Mouse (Mus musculus): ENCODE measurements at regions not wholly inside any gene's neighbourhood (a gene's known extent, or its start where the extent isn't known, plus 50 kb on each side); places are given as distances from the start of the nearest gene placed in this dataset.

GRCm38 (mm10) chr16:77488155-77488554 lies 113.7 kb downstream of the Gm11146 start:
- Histone ChIP-seq H3K4me3 (ENCODE audit: inconsistent target) (no peak overlapping the region), H3K79me2 (ENCODE audit: inconsistent target) (no peaks in the 10 kb centered on the region), H3K36me3 (ENCODE audit: inconsistent target) (no peaks in the 10 kb centered on the region), H3K27ac (no peak overlapping the region)
- 90% methylated on average over 1 of the region's 1 CpGs for WGBS (ENCODE audit: missing documents)

GRCm38 (mm10) chr16:77479812-77480211 lies 122.1 kb downstream of the Gm11146 start:
- H3K4me3 ChIP-seq (ENCODE audit: inconsistent target), result no peak overlapping the region
- H3K79me2 ChIP-seq (ENCODE audit: inconsistent target), result no peaks in the 10 kb centered on the region; the same call in 1 of the 2 replicates
- WGBS (ENCODE audit: missing documents), result 94% methylated on average over 7 of the region's 7 CpGs
- no peaks in the 10 kb centered on the region for H3K36me3 ChIP-seq (ENCODE audit: inconsistent target)
- H3K27ac ChIP-seq, result no peak overlapping the region

GRCm38 (mm10) chr16:77471868-77472267 lies 130.0 kb downstream of the Gm11146 start:
- Histone ChIP-seq H3K79me2 (ENCODE audit: inconsistent target) (no peaks in the 10 kb centered on the region; the same call in 1 of the 2 replicates), H3K36me3 (ENCODE audit: inconsistent target) (peaks cover 3% of the 10 kb centered on the region; the same call in 1 of the 2 replicates), H3K4me3 (ENCODE audit: inconsistent target) (no peak overlapping the region), H3K27ac (no peak overlapping the region)
- WGBS (ENCODE audit: missing documents), result 91% methylated on average over 3 of the region's 3 CpGs

- no peak overlapping the region for H3K27ac ChIP-seq
- H3K79me2 ChIP-seq (ENCODE audit: inconsistent target), result no peaks in the 10 kb centered on the region
- 91% methylated on average over 4 of the region's 4 CpGs for WGBS (ENCODE audit: missing documents)
- no peak overlapping the region for H3K4me3 ChIP-seq (ENCODE audit: inconsistent target)
- H3K36me3 ChIP-seq (ENCODE audit: inconsistent target), result peaks cover 3% of the 10 kb centered on the region; the same call in 1 of the 2 replicates
Measured at GRCm38 (mm10) chr16:77469903-77470302, 132.0 kb downstream of the Gm11146 start.

- Histone ChIP-seq H3K4me3 (ENCODE audit: inconsistent target) (no peak overlapping the region), H3K27ac (no peak overlapping the region), H3K79me2 (ENCODE audit: inconsistent target) (0 out of 2 replicates have a peak, but pooled peaks cover 5% of the 10 kb centered on the region), H3K36me3 (ENCODE audit: inconsistent target) (peaks cover 3% of the 10 kb centered on the region; the same call in 1 of the 2 replicates)
- WGBS (ENCODE audit: missing documents), result 93% methylated on average over 6 of the region's 6 CpGs
Measured at GRCm38 (mm10) chr16:77469328-77469875, 132.5 kb downstream of the Gm11146 start.

GRCm38 (mm10) chr16:77467216-77467615 lies 134.7 kb downstream of the Gm11146 start:
- H3K27ac ChIP-seq, result no peak overlapping the region
- H3K79me2 ChIP-seq (ENCODE audit: inconsistent target), result 0 out of 2 replicates have a peak, but pooled peaks cover 5% of the 10 kb centered on the region
- H3K4me3 ChIP-seq (ENCODE audit: inconsistent target), result no peak overlapping the region
- WGBS (ENCODE audit: missing documents), result 94% methylated on average over 12 of the region's 12 CpGs
- peaks cover 3% of the 10 kb centered on the region; the same call in 1 of the 2 replicates for H3K36me3 ChIP-seq (ENCODE audit: inconsistent target)

GRCm38 (mm10) chr16:77464623-77465022 lies 137.3 kb downstream of the Gm11146 start:
- Histone ChIP-seq H3K27ac (no peak overlapping the region), H3K79me2 (ENCODE audit: inconsistent target) (0 out of 2 replicates have a peak, but pooled peaks cover 5% of the 10 kb centered on the region), H3K4me3 (ENCODE audit: inconsistent target) (no peak overlapping the region), H3K36me3 (ENCODE audit: inconsistent target) (peaks cover 3% of the 10 kb centered on the region; the same call in 1 of the 2 replicates)
- WGBS (ENCODE audit: missing documents), result 95% methylated on average over 6 of the region's 6 CpGs

- no peak overlapping the region for H3K4me3 ChIP-seq (ENCODE audit: inconsistent target)
- no peak overlapping the region for H3K27ac ChIP-seq
- no peaks in the 10 kb centered on the region for H3K36me3 ChIP-seq (ENCODE audit: inconsistent target)
- H3K79me2 ChIP-seq (ENCODE audit: inconsistent target), result peaks cover 5% of the 10 kb centered on the region; the same call in 1 of the 2 replicates
- 93% methylated on average over 3 of the region's 3 CpGs for whole genome bisulfite sequencing (ENCODE audit: missing documents)
Measured at GRCm38 (mm10) chr16:77461922-77462321, 140.0 kb downstream of the Gm11146 start.

- Histone ChIP-seq H3K36me3 (ENCODE audit: inconsistent target) (no peaks in the 10 kb centered on the region), H3K79me2 (ENCODE audit: inconsistent target) (peaks cover 5% of the 10 kb centered on the region; the same call in 1 of the 2 replicates), H3K27ac (no peak overlapping the region), H3K4me3 (ENCODE audit: inconsistent target) (no peak overlapping the region)
- WGBS (ENCODE audit: missing documents), result 85% methylated on average over 1 of the region's 1 CpGs
Measured at GRCm38 (mm10) chr16:77461459-77461858, 140.4 kb downstream of the Gm11146 start.

GRCm38 (mm10) chr16:77459651-77460050 lies 142.2 kb downstream of the Gm11146 start:
- no peaks in the 10 kb centered on the region for H3K36me3 ChIP-seq (ENCODE audit: inconsistent target)
- WGBS (ENCODE audit: missing documents), result 60% methylated on average over 2 of the region's 2 CpGs
- no peak overlapping the region for H3K4me3 ChIP-seq (ENCODE audit: inconsistent target)
- peaks cover 3% of the 10 kb centered on the region; the same call in 1 of the 2 replicates for H3K79me2 ChIP-seq (ENCODE audit: inconsistent target)
- no peak overlapping the region for H3K27ac ChIP-seq

GRCm38 (mm10) chr16:77444647-77445046 lies 157.2 kb downstream of the Gm11146 start:
- H3K4me3 ChIP-seq (ENCODE audit: inconsistent target), result no peak overlapping the region
- H3K79me2 ChIP-seq (ENCODE audit: inconsistent target), result peaks cover 55% of the 10 kb centered on the region; the same call in 1 of the 2 replicates
- no peak overlapping the region for H3K27ac ChIP-seq
- WGBS (ENCODE audit: missing documents), result 91% methylated on average over 6 of the region's 6 CpGs
- no peaks in the 10 kb centered on the region for H3K36me3 ChIP-seq (ENCODE audit: inconsistent target)

- WGBS (ENCODE audit: missing documents), result 42% methylated on average over 4 of the region's 4 CpGs
- no peaks in the 10 kb centered on the region for H3K36me3 ChIP-seq (ENCODE audit: inconsistent target)
- H3K4me3 ChIP-seq (ENCODE audit: inconsistent target), result no peak overlapping the region
- peaks cover 58% of the 10 kb centered on the region; the same call in 1 of the 2 replicates for H3K79me2 ChIP-seq (ENCODE audit: inconsistent target)
- H3K27ac ChIP-seq, result no peak overlapping the region
Measured at GRCm38 (mm10) chr16:77444006-77444405, 157.9 kb downstream of the Gm11146 start.

GRCm38 (mm10) chr16:77443318-77443717 lies 158.6 kb downstream of the Gm11146 start:
- H3K36me3 ChIP-seq (ENCODE audit: inconsistent target), result no peaks in the 10 kb centered on the region
- 72% methylated on average over 5 of the region's 5 CpGs for WGBS (ENCODE audit: missing documents)
- no peak overlapping the region for H3K27ac ChIP-seq
- peaks cover 58% of the 10 kb centered on the region; the same call in 1 of the 2 replicates for H3K79me2 ChIP-seq (ENCODE audit: inconsistent target)
- H3K4me3 ChIP-seq (ENCODE audit: inconsistent target), result no peak overlapping the region

GRCm38 (mm10) chr16:77442866-77443265 lies 159.0 kb downstream of the Gm11146 start:
- Histone ChIP-seq H3K4me3 (ENCODE audit: inconsistent target) (no peak overlapping the region), H3K27ac (no peak overlapping the region), H3K36me3 (ENCODE audit: inconsistent target) (no peaks in the 10 kb centered on the region), H3K79me2 (ENCODE audit: inconsistent target) (peaks cover 58% of the 10 kb centered on the region; the same call in 1 of the 2 replicates)
- 92% methylated on average over 6 of the region's 6 CpGs for WGBS (ENCODE audit: missing documents)

GRCm38 (mm10) chr16:77431345-77431744 lies 170.5 kb downstream of the Gm11146 start:
- Histone ChIP-seq H3K79me2 (ENCODE audit: inconsistent target) (peaks cover 21% of the 10 kb centered on the region), H3K27ac (no peak overlapping the region), H3K4me3 (ENCODE audit: inconsistent target) (no peak overlapping the region), H3K36me3 (ENCODE audit: inconsistent target) (no peaks in the 10 kb centered on the region)
- 91% methylated on average over 4 of the region's 4 CpGs for WGBS (ENCODE audit: missing documents)

All from macrophage (primary cell).